Mouse (Mus musculus): ENCODE data around the gene Nkpd1. TPM values are rescaled to one million over a fixed set of nuclear protein-coding genes. Genes with fewer than 3 reads are reported as not detected.

Gene Nkpd1
- polyA plus RNA-seq (2015; fragmentation: Illumina TruSeq; extraction: RNeasy Lipid Tissue Mini Kit (QIAGEN cat#74804); ENCODE audit: low read depth, low replicate concordance), result 0.51 TPM

DNA sequence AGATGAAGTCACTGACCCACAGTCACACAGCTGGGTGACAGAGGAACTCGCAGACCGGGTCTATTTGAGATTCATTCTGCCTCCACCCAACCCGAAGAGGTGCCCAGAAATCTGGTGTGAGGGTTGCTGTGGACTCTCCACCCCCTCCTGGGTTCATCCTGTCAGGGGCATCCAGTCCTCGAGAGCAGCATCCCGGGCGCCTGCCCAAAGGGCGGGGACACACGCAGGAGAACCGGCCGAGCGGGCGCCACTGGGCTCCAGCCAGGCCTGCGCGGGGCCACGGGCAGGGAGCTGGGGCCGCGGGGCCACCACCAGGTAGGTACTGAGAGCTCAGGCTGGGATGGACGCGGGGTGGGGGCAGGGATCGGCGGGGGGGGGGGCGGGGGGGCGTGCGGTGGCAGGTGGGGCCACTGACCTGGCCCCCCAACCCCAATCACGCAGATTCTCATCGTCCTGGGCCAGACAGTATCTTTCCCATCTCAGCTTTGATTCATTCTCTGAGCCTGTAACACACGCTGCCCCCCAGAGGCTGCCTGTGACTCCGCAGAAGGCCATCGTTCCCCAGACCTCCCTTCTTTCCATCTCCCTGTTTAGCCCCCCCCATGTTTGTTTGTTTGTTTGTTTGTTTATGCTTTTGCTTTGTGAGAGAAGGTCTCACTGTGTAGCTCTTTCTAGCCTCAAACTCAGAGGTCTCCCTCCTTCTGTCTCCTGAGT is at the start of gene Nkpd1:
Gene Nkpd1, plus strand, starts transcription at position 187 of the 714 bp plus-strand sequence.

DNA sequence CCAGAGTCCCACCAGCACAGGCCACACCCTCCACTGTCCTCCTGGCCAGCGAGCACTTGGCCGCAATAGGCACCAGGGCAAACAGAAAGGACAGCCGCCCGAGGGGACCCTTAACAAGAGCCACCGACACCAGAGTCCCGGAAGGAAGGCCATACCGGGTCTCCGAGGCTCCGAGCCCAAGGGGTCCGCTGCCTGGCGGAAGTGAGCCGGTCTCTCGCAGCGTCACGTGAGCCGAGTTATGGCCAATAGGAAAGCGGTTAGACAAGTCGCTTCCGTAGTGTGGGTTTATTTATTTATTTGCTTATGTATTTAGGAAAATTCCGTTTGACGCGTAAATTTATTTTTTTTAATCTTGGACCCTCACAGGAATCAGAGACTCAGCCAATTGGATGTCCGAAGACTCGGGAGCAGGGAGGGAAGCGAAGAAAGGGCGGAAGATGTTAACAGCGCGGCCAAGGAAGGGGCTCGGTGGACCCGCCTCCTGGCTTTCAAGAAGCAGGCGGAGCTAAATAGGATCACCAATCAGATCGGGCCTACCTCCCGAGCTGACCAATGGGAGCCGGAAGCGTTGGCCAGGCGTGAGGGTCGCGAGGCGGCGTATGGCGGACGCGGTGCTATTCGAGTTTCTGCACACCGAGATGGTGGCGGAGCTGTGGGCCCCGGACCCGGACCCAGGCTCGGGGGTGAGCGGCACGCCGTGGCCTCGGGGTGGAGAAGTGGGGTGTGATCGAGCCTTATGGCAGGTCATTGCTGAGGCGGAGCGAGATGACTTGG is 9.3 kb upstream of the Nkpd1 start, which contains the start of the genes Bloc1s3 and Trappc6a:
Gene Bloc1s3, minus strand, starts transcription at position 218 of the 774 bp plus-strand sequence.
Gene Trappc6a, plus strand, starts transcription at position 246 of the 774 bp plus-strand sequence.

DNA sequence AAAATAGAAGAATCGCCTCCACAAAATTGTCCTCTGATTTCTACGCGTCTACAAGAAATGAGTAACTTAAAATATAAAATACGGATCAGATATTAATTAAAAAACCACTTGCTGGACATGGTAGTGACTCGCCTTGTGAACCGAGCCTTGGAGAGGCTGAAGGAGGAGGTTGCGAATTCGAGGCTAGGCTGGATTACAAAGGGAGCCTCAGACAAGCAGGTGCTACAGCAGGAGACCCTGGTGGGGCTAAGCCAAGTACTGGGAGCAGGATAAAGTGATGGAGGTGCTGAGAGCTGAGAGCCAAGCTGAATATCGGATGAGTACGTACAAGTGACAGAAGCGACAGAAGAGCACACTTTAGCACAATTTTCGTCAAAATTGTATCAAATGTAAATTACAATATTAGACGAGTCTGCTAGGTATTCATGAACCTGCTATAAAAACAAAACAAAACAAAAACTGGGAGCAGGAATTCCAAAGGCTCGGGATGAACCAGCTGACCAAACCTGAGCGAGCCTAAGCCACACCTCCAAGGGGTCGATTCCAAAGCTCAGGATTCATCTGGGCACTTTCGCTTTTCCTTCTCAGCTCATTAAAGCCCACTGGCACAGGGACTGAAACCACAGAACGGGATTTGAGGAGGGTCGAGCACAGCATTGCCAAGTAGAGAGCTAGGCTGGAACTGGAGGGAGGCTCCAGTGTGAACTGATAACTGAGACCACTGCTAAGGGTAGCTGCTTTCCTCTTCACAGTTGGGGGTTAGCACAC is 45.2 kb downstream of the Nkpd1 start, which contains the start of gene Ppp1r37:
Gene Ppp1r37, minus strand, starts transcription at position 434 of the 768 bp plus-strand sequence.

Other genes with a start within 250 kb of the Nkpd1 start
- 14.7 TPM for gene Vasp, start 246.0 kb upstream of the Nkpd1 start, polyA plus RNA-seq (2015; fragmentation: Illumina TruSeq; extraction: RNeasy Lipid Tissue Mini Kit (QIAGEN cat#74804); ENCODE audit: low read depth, low replicate concordance)
- gene Ppm1n, start 237.8 kb upstream of the Nkpd1 start, polyA plus RNA-seq (2015; fragmentation: Illumina TruSeq; extraction: RNeasy Lipid Tissue Mini Kit (QIAGEN cat#74804); ENCODE audit: low read depth, low replicate concordance), result not detected
- gene Rtn2, start 235.2 kb upstream of the Nkpd1 start, polyA plus RNA-seq (2015; fragmentation: Illumina TruSeq; extraction: RNeasy Lipid Tissue Mini Kit (QIAGEN cat#74804); ENCODE audit: low read depth, low replicate concordance), result 116 TPM
- gene Fosb, start 207.8 kb upstream of the Nkpd1 start, polyA plus RNA-seq (2015; fragmentation: Illumina TruSeq; extraction: RNeasy Lipid Tissue Mini Kit (QIAGEN cat#74804); ENCODE audit: low read depth, low replicate concordance), result 8.0 TPM
- 39.0 TPM for gene Ercc1, start 173.1 kb upstream of the Nkpd1 start, polyA plus RNA-seq (2015; fragmentation: Illumina TruSeq; extraction: RNeasy Lipid Tissue Mini Kit (QIAGEN cat#74804); ENCODE audit: low read depth, low replicate concordance)
- gene Cd3eap, start 158.4 kb upstream of the Nkpd1 start, polyA plus RNA-seq (2015; fragmentation: Illumina TruSeq; extraction: RNeasy Lipid Tissue Mini Kit (QIAGEN cat#74804); ENCODE audit: low read depth, low replicate concordance), result 17.9 TPM
- 2.5 TPM for gene Ppp1r13l, start 158.1 kb upstream of the Nkpd1 start, polyA plus RNA-seq (2015; fragmentation: Illumina TruSeq; extraction: RNeasy Lipid Tissue Mini Kit (QIAGEN cat#74804); ENCODE audit: low read depth, low replicate concordance)
- gene Ercc2, start 135.8 kb upstream of the Nkpd1 start, polyA plus RNA-seq (2015; fragmentation: Illumina TruSeq; extraction: RNeasy Lipid Tissue Mini Kit (QIAGEN cat#74804); ENCODE audit: low read depth, low replicate concordance), result 28.2 TPM
- 2.6 TPM for gene Klc3, start 113.7 kb upstream of the Nkpd1 start, polyA plus RNA-seq (2015; fragmentation: Illumina TruSeq; extraction: RNeasy Lipid Tissue Mini Kit (QIAGEN cat#74804); ENCODE audit: low read depth, low replicate concordance)
- 0.62 TPM for gene Ckm, start 113.1 kb upstream of the Nkpd1 start, polyA plus RNA-seq (2015; fragmentation: Illumina TruSeq; extraction: RNeasy Lipid Tissue Mini Kit (QIAGEN cat#74804); ENCODE audit: low read depth, low replicate concordance)
- 41.6 TPM for gene Mark4, start 59.0 kb upstream of the Nkpd1 start, polyA plus RNA-seq (2015; fragmentation: Illumina TruSeq; extraction: RNeasy Lipid Tissue Mini Kit (QIAGEN cat#74804); ENCODE audit: low read depth, low replicate concordance)
- 0.21 TPM for gene Exoc3l2, start 54.5 kb upstream of the Nkpd1 start, polyA plus RNA-seq (2015; fragmentation: Illumina TruSeq; extraction: RNeasy Lipid Tissue Mini Kit (QIAGEN cat#74804); ENCODE audit: low read depth, low replicate concordance)
- 7.8 TPM for gene Bloc1s3, start 9.5 kb upstream of the Nkpd1 start, polyA plus RNA-seq (2015; fragmentation: Illumina TruSeq; extraction: RNeasy Lipid Tissue Mini Kit (QIAGEN cat#74804); ENCODE audit: low read depth, low replicate concordance)
- gene Trappc6a, start 9.4 kb upstream of the Nkpd1 start, polyA plus RNA-seq (2015; fragmentation: Illumina TruSeq; extraction: RNeasy Lipid Tissue Mini Kit (QIAGEN cat#74804); ENCODE audit: low read depth, low replicate concordance), result 20.7 TPM
- 121 TPM for gene Ppp1r37, start 45.2 kb downstream of the Nkpd1 start, polyA plus RNA-seq (2015; fragmentation: Illumina TruSeq; extraction: RNeasy Lipid Tissue Mini Kit (QIAGEN cat#74804); ENCODE audit: low read depth, low replicate concordance)
- 2.2 TPM for gene Zfp296, start 59.4 kb downstream of the Nkpd1 start, polyA plus RNA-seq (2015; fragmentation: Illumina TruSeq; extraction: RNeasy Lipid Tissue Mini Kit (QIAGEN cat#74804); ENCODE audit: low read depth, low replicate concordance)
- gene Gemin7, start 59.8 kb downstream of the Nkpd1 start, polyA plus RNA-seq (2015; fragmentation: Illumina TruSeq; extraction: RNeasy Lipid Tissue Mini Kit (QIAGEN cat#74804); ENCODE audit: low read depth, low replicate concordance), result 70.4 TPM
- 61.8 TPM for gene Clasrp, start 86.6 kb downstream of the Nkpd1 start, polyA plus RNA-seq (2015; fragmentation: Illumina TruSeq; extraction: RNeasy Lipid Tissue Mini Kit (QIAGEN cat#74804); ENCODE audit: low read depth, low replicate concordance)
- 5.4 TPM for gene Relb, start 111.6 kb downstream of the Nkpd1 start, polyA plus RNA-seq (2015; fragmentation: Illumina TruSeq; extraction: RNeasy Lipid Tissue Mini Kit (QIAGEN cat#74804); ENCODE audit: low read depth, low replicate concordance)
- gene Clptm1, start 147.2 kb downstream of the Nkpd1 start, polyA plus RNA-seq (2015; fragmentation: Illumina TruSeq; extraction: RNeasy Lipid Tissue Mini Kit (QIAGEN cat#74804); ENCODE audit: low read depth, low replicate concordance), result 134 TPM
- not detected for gene Apoc2, start 160.1 kb downstream of the Nkpd1 start, polyA plus RNA-seq (2015; fragmentation: Illumina TruSeq; extraction: RNeasy Lipid Tissue Mini Kit (QIAGEN cat#74804); ENCODE audit: low read depth, low replicate concordance)
- gene Gm44805, start 163.6 kb downstream of the Nkpd1 start, polyA plus RNA-seq (2015; fragmentation: Illumina TruSeq; extraction: RNeasy Lipid Tissue Mini Kit (QIAGEN cat#74804); ENCODE audit: low read depth, low replicate concordance), result not detected
- not detected for gene Apoc4, start 163.6 kb downstream of the Nkpd1 start, polyA plus RNA-seq (2015; fragmentation: Illumina TruSeq; extraction: RNeasy Lipid Tissue Mini Kit (QIAGEN cat#74804); ENCODE audit: low read depth, low replicate concordance)
- gene Apoc1, start 174.8 kb downstream of the Nkpd1 start, polyA plus RNA-seq (2015; fragmentation: Illumina TruSeq; extraction: RNeasy Lipid Tissue Mini Kit (QIAGEN cat#74804); ENCODE audit: low read depth, low replicate concordance), result 12.2 TPM
- gene Apoe, start 181.3 kb downstream of the Nkpd1 start, polyA plus RNA-seq (2015; fragmentation: Illumina TruSeq; extraction: RNeasy Lipid Tissue Mini Kit (QIAGEN cat#74804); ENCODE audit: low read depth, low replicate concordance), result 3,083 TPM
- gene Tomm40, start 197.6 kb downstream of the Nkpd1 start, polyA plus RNA-seq (2015; fragmentation: Illumina TruSeq; extraction: RNeasy Lipid Tissue Mini Kit (QIAGEN cat#74804); ENCODE audit: low read depth, low replicate concordance), result 89.9 TPM
- 7.5 TPM for gene Nectin2, start 232.6 kb downstream of the Nkpd1 start, polyA plus RNA-seq (2015; fragmentation: Illumina TruSeq; extraction: RNeasy Lipid Tissue Mini Kit (QIAGEN cat#74804); ENCODE audit: low read depth, low replicate concordance)

Data from brain, adult 10 weeks (tissue).